Mouse (Mus musculus) hindbrain, embryonic 16.5 days (tissue): Measurements from ENCODE around the gene Tax1bp1. TPM values are rescaled to one million over a fixed set of nuclear protein-coding genes. Genes with fewer than 3 reads are reported as not detected.

Source experiments
- ATAC-seq: fragments of 200-750 bp; cut with Nextera tagmentation; 2 replicates; pipeline ENCODE4 v1.8.0; 2017; ENCODE audit warnings: moderate TSS enrichment, moderate library complexity
- H3K27ac ChIP-seq: fragments of 300-500 bp; sonication (generic); 2 replicates; pipeline ENCODE4 v1.5.1; 2014; ENCODE audit warnings: low read depth, mild to moderate bottlenecking, control low read depth, low read length, moderate library complexity
- H3K27me3 ChIP-seq: fragments of 300-500 bp; sonication (generic); replicated peaks from 2 replicates; pipeline ENCODE4 v1.6.1; 2014; ENCODE audit warnings: low read length; ENCODE audit not compliant: control insufficient read depth, insufficient read depth
- H3K36me3 ChIP-seq: fragments of 300-500 bp; sonication (generic); 2 replicates; pipeline ENCODE4 v1.6.1; 2014; ENCODE audit warnings: mild to moderate bottlenecking, low read length, moderate library complexity, mixed read lengths; ENCODE audit not compliant: control insufficient read depth, insufficient read depth
- H3K4me1 ChIP-seq: fragments of 300-500 bp; sonication (generic); 2 replicates; pipeline ENCODE4 v1.6.1; 2014; ENCODE audit warnings: low read depth, low read length; ENCODE audit not compliant: control insufficient read depth, insufficient read depth
- H3K4me2 ChIP-seq: fragments of 300-500 bp; sonication (generic); 2 replicates; pipeline ENCODE4 v1.6.1; 2014; ENCODE audit warnings: mild to moderate bottlenecking, low read length, control low read depth, moderate library complexity
- H3K4me3 ChIP-seq: fragments of 300-500 bp; sonication (generic); 2 replicates; pipeline ENCODE4 v1.5.1; 2014; ENCODE audit warnings: mild to moderate bottlenecking, low read length, control low read depth, moderate library complexity
- H3K9ac ChIP-seq: fragments of 300-500 bp; sonication (generic); 2 replicates; pipeline ENCODE4 v1.6.1; 2014; ENCODE audit warnings: low read depth, mild to moderate bottlenecking, control low read depth, low read length, moderate library complexity
- H3K9me3 ChIP-seq: fragments of 300-500 bp; sonication (generic); 2 replicates; pipeline ENCODE4 v1.6.1; 2014; ENCODE audit warnings: mild to moderate bottlenecking, low read length, moderate library complexity; ENCODE audit not compliant: control insufficient read depth
- WGBS: fragments of 180-500 bp; shearing (Covaris S2); extraction: QIAGEN DNeasy Blood & Tissue Kit; methylation state at CpG from one replicate; pipeline ENCODE4 v1.1.7; 2014; 5-methylcytosine and 5-hydroxymethylcytosine counted together
- polyA plus RNA-seq: library from polyadenylated mRNA; unstranded; fragments of >200 nt; fragmentation: Nextera tagmentation; extraction: Ambion mirVana; gene quantifications from 2 replicates; pipeline ENCODE4 v1.2.1, GENCODE M21; 2015

The Tax1bp1 gene
- polyA plus RNA-seq, 1 experiment from 2014 or later, result 163 TPM

- Histone ChIP-seq H3K9me3 (no peaks in the 10 kb centered on the region), H3K27ac (no peak overlapping the region), H3K4me2 (no peak overlapping the region), H3K36me3 (no peaks in the 10 kb centered on the region), H3K4me3 (no peak overlapping the region), H3K9ac (no peak overlapping the region), H3K27me3 (no peaks in the 10 kb centered on the region), H3K4me1 (no peaks in the 10 kb centered on the region)
- no peak for ATAC-seq
- WGBS, result 86% methylated on average over 9 of the region's 9 CpGs
Observed at GRCm38 (mm10) chr6:52679565-52679964, 34.0 kb upstream of the Tax1bp1 start.

- Histone ChIP-seq H3K9ac (no peak overlapping the region), H3K4me2 (no peak overlapping the region), H3K27me3 (no peaks in the 10 kb centered on the region), H3K4me3 (no peak overlapping the region), H3K9me3 (no peaks in the 10 kb centered on the region), H3K36me3 (no peaks in the 10 kb centered on the region), H3K27ac (no peak overlapping the region), H3K4me1 (no peaks in the 10 kb centered on the region)
- ATAC-seq, result no peak
- 62% methylated on average over 8 of the region's 8 CpGs for WGBS
Observed at GRCm38 (mm10) chr6:52680458-52681032, 33.0 kb upstream of the Tax1bp1 start.

GRCm38 (mm10) chr6:52681847-52682485, 31.6 kb upstream of the Tax1bp1 start:
- no peak for ATAC-seq
- no peaks in the 10 kb centered on the region for H3K27me3 ChIP-seq
- no peaks in the 10 kb centered on the region for H3K9me3 ChIP-seq
- H3K4me1 ChIP-seq, result no peaks in the 10 kb centered on the region
- H3K27ac ChIP-seq, result no peak overlapping the region
- 81% methylated on average over 6 of the region's 6 CpGs for WGBS
- H3K36me3 ChIP-seq, result no peaks in the 10 kb centered on the region
- no peak overlapping the region for H3K4me2 ChIP-seq
- H3K9ac ChIP-seq, result no peak overlapping the region
- H3K4me3 ChIP-seq, result no peak overlapping the region

- no peak overlapping the region for H3K27ac ChIP-seq
- H3K4me1 ChIP-seq, result no peaks in the 10 kb centered on the region
- H3K27me3 ChIP-seq, result no peaks in the 10 kb centered on the region
- no peak overlapping the region for H3K4me3 ChIP-seq
- no peaks in the 10 kb centered on the region for H3K36me3 ChIP-seq
- no peak overlapping the region for H3K4me2 ChIP-seq
- no peak for ATAC-seq
- no peaks in the 10 kb centered on the region for H3K9me3 ChIP-seq
- no peak overlapping the region for H3K9ac ChIP-seq
- WGBS, result 91% methylated on average over 3 of the region's 3 CpGs
Observed at GRCm38 (mm10) chr6:52682607-52683006, 30.9 kb upstream of the Tax1bp1 start.

GRCm38 (mm10) chr6:52686901-52687500, 26.5 kb upstream of the Tax1bp1 start:
- no peaks in the 10 kb centered on the region for H3K9me3 ChIP-seq
- H3K27ac ChIP-seq, result no peak overlapping the region
- ATAC-seq, result no peak

GRCm38 (mm10) chr6:52690365-52690764, 23.2 kb upstream of the Tax1bp1 start:
- ATAC-seq, result no peak
- WGBS, result 84% methylated on average over 3 of the region's 3 CpGs
- H3K4me3 ChIP-seq, result no peak overlapping the region
- H3K27me3 ChIP-seq, result no peaks in the 10 kb centered on the region
- no peak overlapping the region for H3K27ac ChIP-seq
- H3K9me3 ChIP-seq, result no peaks in the 10 kb centered on the region
- no peaks in the 10 kb centered on the region for H3K4me1 ChIP-seq
- H3K36me3 ChIP-seq, result no peaks in the 10 kb centered on the region
- H3K4me2 ChIP-seq, result no peak overlapping the region
- no peak overlapping the region for H3K9ac ChIP-seq

More at GRCm38 (mm10) chr6:52686901-52687500, 26.5 kb upstream of the Tax1bp1 start:
- Histone ChIP-seq H3K36me3 (no peaks in the 10 kb centered on the region), H3K4me2 (no peak overlapping the region), H3K4me3 (no peak overlapping the region), H3K9ac (no peak overlapping the region), H3K4me1 (no peaks in the 10 kb centered on the region), H3K27me3 (no peaks in the 10 kb centered on the region)
- 52% methylated on average over 5 of the region's 5 CpGs for WGBS

- Histone ChIP-seq H3K4me3 (no peak overlapping the region), H3K27ac (no peak overlapping the region), H3K27me3 (no peaks in the 10 kb centered on the region), H3K4me2 (no peak overlapping the region), H3K9ac (no peak overlapping the region), H3K9me3 (no peaks in the 10 kb centered on the region), H3K36me3 (no peaks in the 10 kb centered on the region), H3K4me1 (no peaks in the 10 kb centered on the region)
- WGBS, result 88% methylated on average over 4 of the region's 5 CpGs
- no peak for ATAC-seq
Observed at GRCm38 (mm10) chr6:52691800-52692199, 21.7 kb upstream of the Tax1bp1 start.

- Histone ChIP-seq H3K4me1 (no peaks in the 10 kb centered on the region), H3K4me3 (no peak overlapping the region), H3K27me3 (no peaks in the 10 kb centered on the region), H3K9ac (no peak overlapping the region), H3K9me3 (no peaks in the 10 kb centered on the region), H3K27ac (no peak overlapping the region), H3K36me3 (no peaks in the 10 kb centered on the region), H3K4me2 (no peak overlapping the region)
- 78% methylated on average over 6 of the region's 6 CpGs for WGBS
- ATAC-seq, result no peak
Observed at GRCm38 (mm10) chr6:52692451-52693063, 21.0 kb upstream of the Tax1bp1 start.

GRCm38 (mm10) chr6:52697964-52698535, 15.5 kb upstream of the Tax1bp1 start:
- Histone ChIP-seq H3K4me2 (no peak overlapping the region), H3K9me3 (no peaks in the 10 kb centered on the region), H3K27me3 (no peaks in the 10 kb centered on the region), H3K27ac (no peak overlapping the region), H3K4me1 (no peaks in the 10 kb centered on the region), H3K36me3 (no peaks in the 10 kb centered on the region), H3K4me3 (no peak overlapping the region), H3K9ac (no peak overlapping the region)
- no peak for ATAC-seq
- 65% methylated on average over 4 of the region's 4 CpGs for WGBS
